Mouse (Mus musculus) olfactory bulb, adult 2 months (tissue): ENCODE data around the gene Wdfy2.

Source experiments
- CTCF ChIP-seq: fragments of 200-500 bp; IDR thresholded peaks from 2 replicates; pipeline ENCODE4 v1.5.1; 2012; ENCODE audit warnings: low read depth, mild to moderate bottlenecking, low read length, moderate library complexity; ENCODE audit not compliant: insufficient read depth
- POLR2A ChIP-seq: fragments of 200-500 bp; IDR thresholded peaks from 2 replicates; pipeline ENCODE4 v1.6.1; 2012; ENCODE audit warnings: mild to moderate bottlenecking, low read depth, low read length, moderate library complexity; ENCODE audit not compliant: insufficient read depth

- no peak for TF ChIP-seq CTCF
- TF ChIP-seq POLR2A = no peak
Measured at GRCm38 (mm10) chr14:62946794-62947193, 109.3 kb downstream of the Wdfy2 start.
